Mouse (Mus musculus): ENCODE measurements around the gene 9130213A22Rik.
A peak's percentile ranks its signal among the peaks of the same experiment; 100 is the strongest.

The 9130213A22Rik gene

GRCm38 (mm10) chr11:69075764-69076479, 46.5 kb downstream of the 9130213A22Rik start:
- peak; percentile 89 for DNase-seq (ENCODE audit: low read depth, low spot score)

DNA sequence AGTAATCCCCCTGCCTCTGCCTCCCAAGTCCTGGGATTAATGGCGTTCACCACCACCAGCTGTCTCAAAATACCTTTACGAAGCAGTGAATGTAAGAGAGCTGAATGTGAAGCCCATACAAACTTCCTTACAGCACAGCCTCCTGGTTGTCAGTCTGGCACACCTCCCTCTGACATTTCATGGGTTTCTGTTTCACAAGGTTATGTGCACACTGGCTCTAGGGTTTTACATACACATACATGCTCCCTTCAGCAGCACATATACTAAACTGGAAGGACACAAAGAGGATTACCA, 47.7 kb downstream of the 9130213A22Rik start:
- DNase-seq (ENCODE audit: low read depth, low spot score), result no peak

GRCm38 (mm10) chr11:69073951-69074775, 48.2 kb downstream of the 9130213A22Rik start:
- no peak for DNase-seq (ENCODE audit: low read depth, low spot score)

DNA sequence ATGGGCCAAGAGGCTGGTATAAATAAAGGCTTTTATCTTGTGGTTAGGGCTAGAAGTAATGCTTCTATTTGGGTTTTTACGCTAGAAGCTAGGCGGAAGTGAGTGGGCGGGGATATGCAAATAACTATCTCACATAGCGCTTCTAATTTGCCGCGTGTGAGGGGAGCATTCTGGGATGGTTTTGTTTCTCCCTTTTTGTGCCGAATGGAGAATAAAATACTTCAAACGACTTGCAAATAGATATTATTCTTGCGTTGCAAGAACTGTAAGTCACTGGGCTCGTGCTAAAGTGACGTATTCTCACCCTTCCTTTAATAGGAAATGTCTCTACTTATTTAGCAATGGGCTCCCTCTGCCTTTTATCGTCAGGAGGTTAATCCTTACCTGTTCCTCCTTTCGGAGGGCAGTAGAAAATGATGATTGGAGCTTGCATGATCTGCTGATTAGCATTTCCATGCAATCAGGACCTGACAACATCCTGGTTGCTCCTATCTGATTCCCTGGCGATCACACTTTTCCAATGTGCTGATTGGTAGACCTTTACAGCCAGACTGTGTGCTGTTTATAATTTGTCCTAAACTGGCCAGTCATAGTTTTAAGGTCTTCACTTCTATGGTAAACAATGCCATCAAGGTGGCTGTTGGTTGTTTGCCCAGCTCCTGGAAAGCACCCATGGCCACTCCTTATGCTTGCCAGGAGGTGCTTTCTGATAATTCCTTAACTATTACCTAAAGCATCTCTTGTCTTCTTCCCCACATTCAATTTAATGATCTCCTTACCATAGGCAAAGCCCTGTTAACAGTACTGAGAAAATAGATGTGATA, 49.1 kb downstream of the 9130213A22Rik start:
- peak; percentile 99 for DNase-seq (ENCODE audit: low read depth, low spot score)

DNA sequence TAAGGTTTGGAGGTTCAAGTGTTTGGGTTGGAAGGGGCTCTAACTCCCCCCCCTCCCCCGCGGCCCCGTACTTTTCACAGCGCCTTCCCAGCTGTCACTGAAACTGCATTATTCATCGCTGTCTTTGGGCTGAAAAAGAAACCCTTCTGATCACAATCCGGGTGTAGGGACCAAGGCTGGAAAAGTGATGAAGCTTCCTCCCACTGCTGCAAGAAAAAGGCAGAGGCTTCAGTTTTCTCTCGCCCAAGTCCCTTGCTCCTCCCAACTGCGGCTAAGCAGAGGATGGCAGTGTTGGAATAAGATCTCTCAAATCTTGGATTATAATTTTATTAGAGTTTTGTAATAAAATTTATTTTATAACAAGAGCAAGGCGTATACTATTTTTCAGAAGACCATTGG, 49.7 kb downstream of the 9130213A22Rik start:
- DNase-seq (ENCODE audit: low read depth, low spot score), result no peak

DNA sequence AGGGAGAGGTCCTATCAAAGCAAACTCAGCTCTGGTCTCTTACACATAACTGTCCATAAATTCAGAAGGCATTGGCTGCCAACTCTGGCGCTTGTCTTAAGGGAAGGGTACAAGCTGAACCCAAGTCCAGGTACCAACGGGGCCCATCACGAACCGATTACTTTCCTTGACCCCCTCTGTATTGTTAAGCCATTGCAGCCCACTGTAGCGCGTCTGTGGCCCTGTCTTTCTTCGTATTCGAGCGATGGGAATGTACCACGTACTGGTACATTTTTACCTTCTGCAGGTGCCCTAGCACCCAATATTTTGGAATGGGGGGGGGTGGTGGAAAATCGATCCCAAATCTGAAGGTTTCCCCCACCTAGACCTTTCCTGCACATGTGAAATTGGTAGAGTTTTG, 50.2 kb downstream of the 9130213A22Rik start:
- no peak for DNase-seq (ENCODE audit: low read depth, low spot score)

DNA sequence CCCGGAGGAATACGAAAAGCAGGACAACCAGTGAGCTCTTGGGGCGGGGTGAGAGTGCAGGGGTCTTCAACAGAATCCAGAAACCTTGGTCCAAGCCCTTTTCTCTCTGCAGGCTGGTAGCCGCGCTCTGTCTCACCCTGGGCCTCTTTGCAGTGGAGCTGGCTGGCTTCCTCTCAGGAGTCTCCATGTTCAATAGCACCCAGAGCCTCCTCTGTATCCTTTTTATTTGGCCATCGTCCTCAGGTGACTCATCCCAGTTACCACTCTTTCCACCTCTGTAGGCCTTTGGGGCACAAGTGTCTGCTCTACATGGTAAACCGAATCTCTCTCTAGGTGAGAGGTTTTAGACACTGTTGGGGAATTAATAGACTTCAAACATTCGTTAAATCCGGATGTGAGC, 51.1 kb downstream of the 9130213A22Rik start:
- DNase-seq (ENCODE audit: low read depth, low spot score), result no peak

GRCm38 (mm10) chr11:69070590-69071222, 51.7 kb downstream of the 9130213A22Rik start, which contains the start of gene Tmem107:
Tmem107 (plus strand) TSS chr11:69070806.
- peak; percentile 96 for DNase-seq (ENCODE audit: low read depth, low spot score)

GRCm38 (mm10) chr11:69070093-69070492, 52.3 kb downstream of the 9130213A22Rik start:
- no peak for DNase-seq (ENCODE audit: low read depth, low spot score)
